Mouse (Mus musculus) lung, embryonic 16.5 days (tissue): ENCODE data around the gene Wipi2. TPM values are rescaled to one million over a fixed set of nuclear protein-coding genes. Genes with fewer than 3 reads are reported as not detected.

ENCODE experiments used
- ATAC-seq: fragments of 200-750 bp; cut with Nextera tagmentation; 2 replicates; pipeline ENCODE4 v1.8.0; 2017; ENCODE audit warnings: low read depth, mild to moderate bottlenecking, moderate library complexity
- H3K27ac ChIP-seq: fragments of 300-500 bp; sonication (generic); 2 replicates; pipeline ENCODE4 v1.5.1; 2014; ENCODE audit warnings: mild to moderate bottlenecking, control low read depth, low read length
- H3K27me3 ChIP-seq: fragments of 300-500 bp; sonication (generic); 2 replicates; pipeline ENCODE4 v1.6.1; 2014; ENCODE audit warnings: low read depth, low read length, mixed read lengths; ENCODE audit not compliant: control insufficient read depth, insufficient read depth
- H3K36me3 ChIP-seq: fragments of 300-500 bp; sonication (generic); 2 replicates; pipeline ENCODE4 v1.6.1; 2014; ENCODE audit warnings: low read length; ENCODE audit not compliant: control insufficient read depth, insufficient read depth
- H3K4me1 ChIP-seq: fragments of 300-500 bp; sonication (generic); replicated peaks from 2 replicates; pipeline ENCODE4 v1.6.1; 2014; ENCODE audit warnings: low read length, mixed read lengths; ENCODE audit not compliant: control insufficient read depth, insufficient read depth
- H3K4me2 ChIP-seq: fragments of 300-500 bp; sonication (generic); 2 replicates; pipeline ENCODE4 v1.6.1; 2014; ENCODE audit warnings: low read depth, low read length, control low read depth
- H3K4me3 ChIP-seq: fragments of 300-500 bp; sonication (generic); 2 replicates; pipeline ENCODE4 v1.5.1; 2014; ENCODE audit warnings: mild to moderate bottlenecking, low read length, control low read depth
- H3K9ac ChIP-seq: fragments of 300-500 bp; sonication (generic); 2 replicates; pipeline ENCODE4 v1.6.1; 2014; ENCODE audit warnings: low read length, control low read depth
- H3K9me3 ChIP-seq: fragments of 300-500 bp; sonication (generic); 2 replicates; pipeline ENCODE4 v1.6.1; 2016; ENCODE audit warnings: low read length; ENCODE audit not compliant: control insufficient read depth
- WGBS: fragments of 180-500 bp; shearing (Covaris S2); extraction: QIAGEN DNeasy Blood & Tissue Kit; methylation state at CpG from one replicate; pipeline ENCODE4 v1.1.7; 2014; 5-methylcytosine and 5-hydroxymethylcytosine counted together
- polyA plus RNA-seq: library from polyadenylated mRNA; unstranded; fragments of >200 nt; fragmentation: Nextera tagmentation; extraction: Ambion mirVana; gene quantifications from 2 replicates; pipeline ENCODE4 v1.2.1, GENCODE M21; 2015

Gene Wipi2
- polyA plus RNA-seq, 1 experiment from 2014 or later = 40.5 TPM

GRCm38 (mm10) chr5:142707709-142708108, 80.2 kb downstream of the Wipi2 start:
- ATAC-seq = no peak
- 78% methylated on average over 5 of the region's 5 CpGs for WGBS

GRCm38 (mm10) chr5:142709436-142709835, 81.9 kb downstream of the Wipi2 start:
- H3K9me3 ChIP-seq = no peaks in the 10 kb centered on the region
- no peak overlapping the region for H3K4me3 ChIP-seq
- H3K36me3 ChIP-seq = no peaks in the 10 kb centered on the region
- 0 out of 2 replicates have a peak, but pooled peaks have one; percentile 17 for ATAC-seq
- no peaks in the 10 kb centered on the region for H3K4me1 ChIP-seq
- H3K9ac ChIP-seq = no peak overlapping the region
- no peak overlapping the region for H3K27ac ChIP-seq
- 67% methylated on average over 7 of the region's 7 CpGs for WGBS
- H3K27me3 ChIP-seq = no peaks in the 10 kb centered on the region
- H3K4me2 ChIP-seq = no peak overlapping the region

More at GRCm38 (mm10) chr5:142707709-142708108, 80.2 kb downstream of the Wipi2 start:
- Histone ChIP-seq H3K27me3 (peaks cover 3% of the 10 kb centered on the region; the same call in 1 of the 2 replicates), H3K4me1 (peaks cover 2% of the 10 kb centered on the region; the same call in 1 of the 2 replicates), H3K9me3 (no peaks in the 10 kb centered on the region), H3K27ac (no peak overlapping the region), H3K4me3 (no peak overlapping the region), H3K9ac (no peak overlapping the region), H3K4me2 (no peak overlapping the region), H3K36me3 (no peaks in the 10 kb centered on the region)

GRCm38 (mm10) chr5:142712373-142712772, 84.9 kb downstream of the Wipi2 start:
- no peaks in the 10 kb centered on the region for H3K9me3 ChIP-seq
- H3K27ac ChIP-seq = no peak overlapping the region
- H3K9ac ChIP-seq = no peak overlapping the region
- ATAC-seq = no peak
- no peaks in the 10 kb centered on the region for H3K36me3 ChIP-seq
- H3K4me2 ChIP-seq = no peak overlapping the region
- H3K4me1 ChIP-seq = no peaks in the 10 kb centered on the region
- 87% methylated on average over 5 of the region's 5 CpGs for WGBS
- no peaks in the 10 kb centered on the region for H3K27me3 ChIP-seq
- no peak overlapping the region for H3K4me3 ChIP-seq

GRCm38 (mm10) chr5:142713966-142714365, 86.5 kb downstream of the Wipi2 start:
- no peak for ATAC-seq
- Histone ChIP-seq H3K4me1 (no peaks in the 10 kb centered on the region), H3K27ac (no peak overlapping the region), H3K4me2 (no peak overlapping the region), H3K27me3 (no peaks in the 10 kb centered on the region), H3K9me3 (no peaks in the 10 kb centered on the region), H3K9ac (no peak overlapping the region), H3K4me3 (no peak overlapping the region), H3K36me3 (no peaks in the 10 kb centered on the region)
- 80% methylated on average over 10 of the region's 10 CpGs for WGBS

- H3K27ac ChIP-seq = no peak overlapping the region
- H3K36me3 ChIP-seq = no peaks in the 10 kb centered on the region
- H3K4me2 ChIP-seq = no peak overlapping the region
- no peak for ATAC-seq
- WGBS = 79% methylated on average over 9 of the region's 9 CpGs
- no peak overlapping the region for H3K9ac ChIP-seq
- no peak overlapping the region for H3K4me3 ChIP-seq
- no peaks in the 10 kb centered on the region for H3K9me3 ChIP-seq
- H3K27me3 ChIP-seq = no peaks in the 10 kb centered on the region
- no peaks in the 10 kb centered on the region for H3K4me1 ChIP-seq
Observed at GRCm38 (mm10) chr5:142715059-142715458, 87.6 kb downstream of the Wipi2 start.

GRCm38 (mm10) chr5:142716056-142716455, 88.6 kb downstream of the Wipi2 start:
- Histone ChIP-seq H3K4me3 (no peak overlapping the region), H3K36me3 (no peaks in the 10 kb centered on the region), H3K9me3 (no peaks in the 10 kb centered on the region), H3K27ac (no peak overlapping the region), H3K27me3 (no peaks in the 10 kb centered on the region), H3K4me1 (no peaks in the 10 kb centered on the region), H3K4me2 (no peak overlapping the region), H3K9ac (no peak overlapping the region)
- no peak for ATAC-seq
- 78% methylated on average over 6 of the region's 6 CpGs for WGBS

GRCm38 (mm10) chr5:142718037-142718436, 90.5 kb downstream of the Wipi2 start:
- Histone ChIP-seq H3K9ac (no peak overlapping the region), H3K36me3 (no peaks in the 10 kb centered on the region), H3K4me1 (no peaks in the 10 kb centered on the region), H3K27me3 (no peaks in the 10 kb centered on the region), H3K4me3 (no peak overlapping the region), H3K4me2 (no peak overlapping the region), H3K9me3 (no peaks in the 10 kb centered on the region), H3K27ac (no peak overlapping the region)
- ATAC-seq = peak; percentile 22; the same call in 1 of the 2 replicates
- WGBS = 24% methylated on average over 4 of the region's 4 CpGs

GRCm38 (mm10) chr5:142718486-142718885, 91.0 kb downstream of the Wipi2 start:
- Histone ChIP-seq H3K9me3 (no peaks in the 10 kb centered on the region), H3K4me2 (no peak overlapping the region), H3K4me1 (no peaks in the 10 kb centered on the region), H3K36me3 (no peaks in the 10 kb centered on the region), H3K9ac (no peak overlapping the region), H3K27me3 (no peaks in the 10 kb centered on the region), H3K27ac (no peak overlapping the region), H3K4me3 (no peak overlapping the region)
- whole genome bisulfite sequencing = 50% methylated on average over 25 of the region's 25 CpGs
- ATAC-seq = 0 out of 2 replicates have a peak, but pooled peaks have one; percentile 12

GRCm38 (mm10) chr5:142719897-142720296, 92.4 kb downstream of the Wipi2 start:
- Histone ChIP-seq H3K27me3 (no peaks in the 10 kb centered on the region), H3K36me3 (no peaks in the 10 kb centered on the region; the same call in 1 of the 2 replicates), H3K9ac (no peak overlapping the region), H3K9me3 (no peaks in the 10 kb centered on the region), H3K27ac (no peak overlapping the region), H3K4me2 (no peak overlapping the region), H3K4me3 (no peak overlapping the region), H3K4me1 (peaks cover 3% of the 10 kb centered on the region)
- 76% methylated on average over 13 of the region's 13 CpGs for WGBS
- ATAC-seq = no peak
